Mouse (Mus musculus): ENCODE data around the gene Ubr3.
"Not testable (repeated sequence)": the region's sequence is repeated elsewhere in the genome, so short reads cannot be mapped to it uniquely, and the experiment has no call there.

Ubr3 gene

DNA sequence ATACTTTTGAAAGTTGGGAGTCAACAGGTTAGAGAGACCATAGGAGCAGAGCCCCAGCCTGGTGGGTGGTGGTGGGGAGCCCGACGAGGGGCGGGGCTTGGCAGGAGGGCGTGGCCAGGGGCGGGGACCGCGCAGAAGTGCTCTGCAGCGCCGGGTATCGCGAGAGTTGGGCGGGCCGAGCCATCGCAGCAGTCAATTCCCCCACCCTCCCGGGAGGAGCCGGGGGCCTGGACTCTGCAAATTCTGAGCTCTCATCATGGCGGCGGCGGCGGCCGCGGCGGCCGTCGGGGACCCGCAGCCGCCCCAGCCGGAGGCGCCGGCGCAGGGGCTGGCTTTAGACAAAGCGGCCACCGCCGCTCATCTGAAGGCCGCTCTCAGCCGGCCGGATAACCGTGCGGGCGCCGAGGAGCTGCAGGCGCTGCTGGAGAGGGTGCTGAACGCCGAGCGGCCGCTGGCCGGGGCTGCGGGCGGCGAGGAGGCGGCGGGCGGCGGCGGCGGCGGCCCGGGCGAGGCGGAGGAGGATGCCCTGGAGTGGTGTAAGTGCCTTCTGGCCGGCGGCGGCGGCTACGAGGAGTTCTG is at the start of gene Ubr3:
TSS of gene Ubr3 (plus strand) at position 208 of the 579 bp plus-strand sequence.
- peak; percentile 99 for DNase-seq

DNA sequence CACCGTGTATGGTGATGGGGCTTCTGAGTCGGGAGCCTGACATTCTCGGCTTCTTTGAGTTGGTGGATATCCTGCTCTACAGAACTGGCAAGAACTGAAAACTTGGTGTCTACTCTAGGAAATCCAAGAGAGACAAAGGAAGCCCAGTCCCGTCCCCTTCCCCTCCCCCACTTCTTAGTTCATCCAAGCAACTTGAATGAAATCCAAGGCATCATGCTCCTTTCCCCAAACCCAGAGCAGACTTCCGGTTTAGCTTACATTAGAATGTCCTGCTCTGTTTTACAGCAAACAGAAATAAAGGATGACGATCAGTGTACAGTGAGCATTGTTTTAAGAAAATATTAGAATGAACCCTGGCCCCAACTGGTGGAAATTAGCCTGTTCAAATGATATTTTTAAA is 47.8 kb upstream of the Ubr3 start:
- peak; percentile 30 to 40 for DNase-seq

DNA sequence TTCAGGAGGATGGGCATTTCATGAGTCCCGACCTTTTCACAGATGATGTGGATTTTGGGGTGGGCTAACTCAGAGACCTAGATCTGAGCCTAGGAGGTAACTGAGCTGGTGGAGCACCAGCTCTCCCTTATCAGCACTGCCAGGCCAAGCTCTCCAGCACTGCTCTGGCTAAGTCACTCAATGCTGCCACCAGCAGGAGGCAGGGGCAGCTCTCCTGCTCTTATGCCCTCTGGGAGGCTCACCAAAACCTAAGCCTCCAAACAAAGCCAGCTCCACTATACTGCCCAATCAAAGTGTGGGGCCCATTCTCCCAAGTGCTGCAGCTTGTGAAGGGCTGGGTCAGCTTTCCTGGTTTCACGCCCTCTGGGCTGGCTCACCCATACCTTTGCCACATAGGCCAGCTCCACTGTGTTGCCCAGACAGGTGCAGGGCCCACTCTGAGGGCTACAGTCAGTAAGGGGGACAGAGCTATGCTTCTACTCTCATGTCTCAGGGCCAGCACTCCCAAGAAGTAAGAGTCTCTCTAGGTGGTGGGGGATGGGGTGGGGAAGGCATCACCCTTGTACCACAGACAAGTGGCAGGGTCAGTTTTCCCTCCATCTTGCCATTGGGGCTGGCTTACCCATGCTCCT is 45.5 kb upstream of the Ubr3 start:
- DNase-seq, result no peak

DNA sequence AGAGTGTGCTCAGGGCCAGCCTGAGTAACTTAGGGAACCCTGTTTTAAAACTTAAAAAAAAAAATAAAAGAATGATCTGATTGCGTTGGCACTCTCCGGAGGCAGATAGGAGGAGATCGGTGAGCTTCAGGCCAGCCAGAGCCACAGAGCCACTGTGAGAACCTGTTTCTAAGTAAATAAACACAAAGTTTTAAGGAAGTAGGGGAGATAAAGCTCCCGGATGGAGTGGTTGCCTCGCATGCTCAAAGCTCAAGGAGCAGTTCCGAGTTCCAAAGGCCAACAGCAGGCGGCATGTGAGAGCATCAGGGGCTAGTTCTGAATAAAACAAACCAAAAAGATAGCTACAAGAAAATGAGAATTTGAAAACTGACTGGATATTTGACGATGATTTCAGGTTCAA is 40.7 kb upstream of the Ubr3 start:
- peak in 1 of 2 experiments; percentile 12 for DNase-seq

DNA sequence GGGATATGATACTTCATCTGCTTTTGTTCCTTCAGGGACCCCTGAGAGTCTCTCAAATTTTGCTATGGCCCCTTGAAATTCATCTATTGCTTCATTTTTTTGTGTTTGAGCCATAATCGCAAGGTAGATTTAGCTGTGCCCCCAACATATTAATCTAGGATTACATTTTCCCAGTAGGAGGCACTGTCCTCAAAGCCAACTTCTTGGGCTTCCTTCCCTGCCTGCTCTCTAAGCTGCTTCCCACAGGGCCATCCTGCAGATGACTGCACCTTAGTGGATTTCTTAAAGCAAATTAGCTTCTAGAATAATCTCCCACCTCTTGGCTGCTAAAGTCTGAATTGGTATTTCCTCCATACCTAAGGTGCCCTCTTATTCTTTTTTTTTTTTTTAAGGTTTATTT is 39.2 kb upstream of the Ubr3 start:
- no peak for DNase-seq

DNA sequence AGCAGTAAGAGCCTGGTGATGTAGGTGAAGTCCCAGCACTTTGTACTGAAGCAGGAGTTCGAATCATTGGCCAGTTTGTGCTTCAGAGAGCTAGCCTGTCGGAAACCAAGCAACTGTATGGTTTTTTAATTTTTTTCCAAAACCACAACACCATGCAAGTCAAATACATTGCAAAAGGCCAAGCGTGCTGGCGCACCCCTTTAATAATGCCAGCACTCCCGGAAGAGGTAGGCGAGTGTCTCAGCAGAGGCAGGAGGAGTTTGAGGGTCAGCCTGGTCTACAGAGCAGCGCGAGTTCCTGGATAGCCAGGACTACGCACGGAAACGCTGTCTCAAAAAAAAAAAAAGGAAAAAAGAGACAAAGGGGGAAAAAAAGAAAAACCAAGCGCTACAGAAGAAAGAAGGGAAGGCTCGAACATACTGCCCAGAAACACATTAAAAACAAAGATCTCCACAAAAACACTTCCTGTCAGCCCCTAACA is 36.0 kb upstream of the Ubr3 start:
- DNase-seq, result peak; percentile 20 to 54

DNA sequence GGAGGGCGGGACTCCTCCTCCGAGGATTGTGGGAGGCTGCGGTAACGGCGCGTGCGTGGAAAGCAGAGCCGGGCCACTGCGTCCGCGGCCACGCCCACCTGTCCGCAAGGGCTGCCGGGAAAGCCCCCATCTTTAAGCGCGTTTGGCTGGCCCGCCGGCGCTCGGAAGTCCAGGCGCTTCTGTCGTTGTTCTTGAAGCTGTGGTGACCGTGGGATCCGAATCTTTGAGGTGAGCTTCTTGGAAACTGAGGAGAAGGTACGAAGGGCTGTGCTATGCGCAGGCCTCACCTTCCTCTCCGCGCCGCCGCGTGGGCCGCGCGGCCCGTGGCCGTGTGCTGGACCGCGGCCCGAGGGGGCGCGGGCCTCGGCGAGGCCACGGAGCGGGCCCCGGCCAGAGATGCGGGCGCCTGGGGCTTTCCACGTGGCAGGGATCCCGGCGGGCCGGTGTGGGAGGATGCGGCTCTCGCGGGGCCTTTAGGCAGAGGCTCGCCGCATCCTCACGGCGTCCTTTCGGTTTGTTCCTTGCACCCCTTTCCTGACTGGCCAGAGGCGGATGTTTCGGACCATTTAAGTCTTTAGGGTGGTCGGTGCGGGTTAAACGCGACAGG is 35.5 kb upstream of the Ubr3 start, which contains the start of gene Ssb:
TSS of gene Ssb (plus strand) at position 78 of the 607 bp plus-strand sequence.
- peak; percentile 97 for DNase-seq

DNA sequence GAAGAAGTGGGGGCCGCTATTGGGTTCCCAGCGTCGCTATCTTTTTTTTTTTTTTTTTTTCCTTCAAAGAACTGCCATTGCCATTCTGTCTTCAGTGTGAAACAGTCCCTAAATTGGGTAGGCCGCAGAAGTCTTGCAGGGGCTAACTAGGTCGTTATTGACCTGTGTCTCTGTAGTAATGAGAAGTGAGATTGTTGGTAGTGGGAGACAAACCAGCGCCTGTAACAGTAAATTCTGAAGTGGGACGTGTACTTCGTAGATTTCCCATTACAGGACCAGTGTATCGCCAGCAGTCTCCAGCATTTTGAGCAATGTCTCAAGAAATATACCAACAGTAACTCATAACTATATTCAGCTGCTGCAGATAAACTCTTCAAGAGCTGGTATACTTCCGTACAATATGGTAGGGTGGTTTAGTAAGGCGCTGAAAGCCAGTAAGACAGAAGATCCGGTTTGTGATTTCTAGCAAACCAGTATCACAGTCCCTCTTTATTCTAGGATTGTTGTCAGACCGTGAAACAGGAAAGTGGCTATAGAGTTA is 34.9 kb upstream of the Ubr3 start:
- DNase-seq, result no peak

DNA sequence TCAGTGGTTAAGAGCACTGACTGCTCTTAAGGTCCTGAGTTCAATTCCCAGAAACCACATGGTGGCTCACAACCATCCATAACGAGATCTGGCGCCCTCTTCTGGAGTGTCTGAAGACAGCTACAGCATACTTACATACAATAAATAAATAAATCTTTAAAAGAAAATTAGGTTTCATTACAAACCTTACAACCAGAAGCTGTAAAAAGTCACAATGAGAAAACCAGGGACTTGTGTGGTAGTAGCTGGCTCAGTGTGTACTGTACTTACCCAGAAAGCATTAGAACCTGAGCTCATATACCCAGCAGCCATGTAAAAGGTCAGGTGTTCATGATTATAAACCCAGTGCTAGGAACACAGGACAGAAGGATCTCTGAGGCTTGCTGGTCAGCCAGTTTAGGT is 13.1 kb upstream of the Ubr3 start:
- DNase-seq, result no peak

DNA sequence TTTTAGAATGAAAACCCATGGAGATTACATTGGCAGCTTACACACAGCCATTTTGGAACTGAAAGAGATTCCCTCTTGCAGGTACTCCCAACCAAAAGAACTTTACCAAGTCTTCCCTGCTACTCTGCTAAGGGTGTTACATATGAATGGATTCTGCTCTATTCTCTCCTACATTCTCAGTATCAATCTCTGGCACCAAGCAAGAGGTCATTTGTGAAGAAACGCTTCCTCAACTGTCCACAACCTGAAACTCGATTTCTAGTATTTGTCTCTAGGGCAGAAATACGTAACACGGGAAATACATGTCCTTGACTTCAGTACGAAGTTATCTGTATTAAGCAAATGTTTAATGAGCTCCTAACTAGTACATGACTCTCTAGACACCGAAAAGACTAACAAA is 12.5 kb upstream of the Ubr3 start:
- DNase-seq, result no peak

DNA sequence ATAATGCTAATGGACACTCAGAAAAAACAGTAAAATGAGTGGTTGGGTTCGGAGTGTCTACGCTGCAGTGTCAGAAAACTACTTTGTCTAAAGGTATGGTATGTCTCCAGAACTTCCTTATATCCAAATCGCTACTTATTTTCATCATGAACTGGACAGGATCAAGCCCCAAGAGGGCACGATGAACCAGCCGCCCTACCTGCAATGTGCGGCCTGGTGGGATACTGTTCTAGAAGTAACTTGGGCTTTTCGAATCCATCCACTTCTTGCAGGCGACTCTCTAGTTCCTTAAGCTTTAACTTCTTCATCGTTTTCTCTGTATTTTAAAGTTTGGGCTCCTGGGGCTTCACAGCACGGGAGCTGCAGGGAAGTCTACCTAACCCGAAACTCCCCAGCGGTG is 12.0 kb upstream of the Ubr3 start:
- no peak for DNase-seq

DNA sequence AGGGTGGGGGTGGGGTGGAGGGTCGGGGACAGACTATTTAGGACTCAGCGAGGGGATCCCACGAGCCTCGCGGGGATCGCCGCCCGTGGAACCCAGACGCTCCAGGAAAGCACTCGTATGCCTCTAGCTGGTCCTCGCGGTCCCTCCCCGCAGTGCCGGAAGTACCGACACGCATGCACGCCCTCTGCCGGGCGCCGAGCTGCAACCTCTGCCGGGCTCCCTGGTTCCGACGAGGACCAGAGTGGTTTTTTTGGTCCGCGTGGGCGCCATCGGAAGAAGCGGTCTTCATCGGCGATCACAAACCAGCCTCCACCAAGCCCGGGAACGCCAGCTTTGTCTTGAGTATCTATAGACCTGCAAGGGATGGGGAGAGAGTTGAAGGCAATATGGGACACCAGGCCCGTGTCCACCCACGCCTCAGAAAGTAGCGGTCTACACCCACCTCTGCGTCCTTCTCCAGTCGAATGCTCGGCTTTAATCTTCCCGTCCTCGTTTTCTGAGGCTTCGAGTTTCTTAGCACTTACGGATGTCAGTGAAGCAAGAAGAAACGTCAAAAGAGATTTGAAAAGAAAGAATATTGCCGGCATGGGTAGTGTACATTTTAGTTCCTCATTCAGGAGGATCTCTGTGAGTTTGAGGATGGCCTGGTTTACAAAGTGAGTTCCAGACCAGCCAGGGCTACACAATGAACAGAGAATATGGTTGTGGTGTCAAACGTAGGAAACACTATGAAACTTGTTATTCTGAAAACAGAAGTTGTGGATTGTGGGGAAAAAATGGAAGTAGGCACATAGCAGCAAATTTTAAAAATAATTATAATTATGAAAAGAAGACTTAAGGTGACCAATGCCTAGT is 11.4 kb upstream of the Ubr3 start, which contains the start of gene Mettl5:
TSS of gene Mettl5 (minus strand) at position 165 of the 855 bp plus-strand sequence.
- peak; percentile 91 to 93 for DNase-seq

DNA sequence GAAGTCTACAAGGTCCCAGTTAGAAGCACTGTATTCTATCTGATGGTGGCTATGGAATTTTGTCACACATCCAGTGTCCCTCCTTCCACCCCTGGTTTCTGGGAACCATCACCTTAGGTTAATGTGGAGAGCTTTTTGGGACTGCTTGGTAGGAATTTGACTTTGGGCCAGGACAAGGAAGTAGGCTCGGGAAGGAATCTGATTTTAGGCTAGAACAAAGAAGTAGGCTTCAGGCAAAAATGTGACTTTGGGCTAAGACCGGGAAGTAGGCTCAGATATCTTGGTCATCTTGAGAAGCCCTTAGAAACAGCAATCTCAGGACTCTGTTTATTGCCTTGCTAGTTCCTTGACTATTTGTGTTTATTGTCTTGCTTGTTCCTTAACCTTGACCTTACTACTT is 8.1 kb upstream of the Ubr3 start:
- no peak for DNase-seq

DNA sequence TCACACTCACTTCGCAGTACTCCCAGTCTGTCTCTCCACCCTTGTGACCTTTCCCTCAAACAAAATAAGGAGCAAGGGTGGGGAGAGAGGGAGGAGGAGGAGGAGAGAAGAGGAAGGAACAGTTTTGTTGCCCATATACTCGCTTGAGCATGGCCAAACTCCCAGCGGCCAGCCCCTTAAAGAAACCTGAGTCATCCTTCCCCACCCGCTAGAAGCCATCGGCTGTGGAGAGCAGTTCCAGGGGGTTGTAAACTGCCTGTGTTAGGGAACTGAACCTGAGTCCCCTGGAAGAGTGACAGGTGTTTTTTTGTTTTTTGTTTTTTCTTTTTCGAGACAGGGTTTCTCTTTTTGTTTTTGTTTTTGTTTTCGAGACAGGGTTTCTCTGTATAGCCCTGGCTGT is 6.2 kb upstream of the Ubr3 start:
- no peak for DNase-seq

DNA sequence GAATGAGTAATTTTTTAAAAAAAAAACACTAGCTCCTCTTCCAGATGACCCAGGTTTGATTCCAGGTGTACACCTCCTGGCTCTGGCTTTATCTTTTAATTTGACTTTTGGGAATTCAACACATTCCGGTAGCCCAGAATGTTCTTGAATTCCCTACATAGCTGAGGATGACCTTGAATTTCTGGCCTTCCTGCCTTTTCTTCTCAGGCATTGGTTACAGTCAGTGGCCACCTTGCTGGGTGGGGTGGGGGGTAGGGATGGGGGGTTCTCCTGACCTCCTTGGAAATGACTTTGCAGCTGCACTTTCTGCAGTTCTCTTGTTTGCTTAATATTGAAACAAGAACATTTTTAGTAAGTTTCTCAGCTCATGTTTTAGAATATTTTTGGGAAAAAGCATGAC is 3.9 kb upstream of the Ubr3 start:
- DNase-seq, result no peak

DNA sequence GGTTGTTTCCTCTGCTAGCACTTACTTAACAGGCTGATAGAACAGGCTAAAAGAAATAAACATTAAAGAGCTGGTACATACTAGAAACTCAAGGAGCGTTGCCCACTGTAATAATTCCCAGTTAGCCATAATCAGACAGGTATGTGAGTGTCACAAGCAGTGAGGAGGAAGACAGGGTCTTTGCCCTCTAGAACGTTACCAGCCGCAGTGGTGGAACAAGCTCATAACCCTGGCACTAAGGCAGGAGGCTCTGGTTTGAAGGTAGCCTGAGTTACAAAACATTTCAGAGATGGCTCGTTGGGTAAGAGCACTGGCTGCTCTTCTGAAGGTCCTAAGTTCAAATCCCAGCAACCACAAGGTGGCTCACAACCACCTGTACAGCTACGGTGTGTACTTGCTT is 3.2 kb upstream of the Ubr3 start:
- DNase-seq, result no peak

DNA sequence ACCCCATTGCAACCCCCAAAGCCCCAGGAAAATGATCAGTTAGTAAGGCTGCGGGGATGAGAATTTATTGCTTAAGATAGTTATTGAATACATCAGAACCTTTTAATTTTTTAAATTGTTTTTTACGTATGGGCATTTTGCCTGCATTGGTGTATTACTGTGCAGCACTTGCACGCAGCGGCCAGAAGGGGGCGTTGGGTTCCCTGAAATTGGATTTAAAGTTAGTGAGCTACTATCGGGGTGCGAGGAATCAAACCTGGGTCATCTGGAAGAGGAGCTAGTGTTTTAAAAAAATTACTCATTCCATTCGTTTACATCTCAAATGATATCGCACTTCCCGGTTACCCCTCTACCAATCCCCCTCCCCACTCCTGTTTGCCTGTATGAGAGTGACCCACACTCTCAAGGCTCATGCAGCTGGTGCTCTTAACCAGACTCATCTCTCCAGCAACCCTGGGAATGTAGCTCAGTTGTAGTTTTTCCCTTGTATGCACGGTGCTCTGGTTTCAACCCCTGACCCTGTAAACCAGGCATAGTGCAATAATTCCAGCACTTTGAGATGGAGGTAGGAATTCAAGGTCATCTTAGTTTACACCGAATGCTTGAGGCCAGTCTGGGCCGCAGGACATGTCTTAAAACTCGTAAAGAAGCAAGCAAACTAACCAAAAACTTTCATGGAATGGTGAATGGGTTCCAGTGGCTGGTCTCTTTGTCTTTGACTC is 1.4 kb upstream of the Ubr3 start:
- DNase-seq, result peak in 1 of 2 experiments; percentile 10

DNA sequence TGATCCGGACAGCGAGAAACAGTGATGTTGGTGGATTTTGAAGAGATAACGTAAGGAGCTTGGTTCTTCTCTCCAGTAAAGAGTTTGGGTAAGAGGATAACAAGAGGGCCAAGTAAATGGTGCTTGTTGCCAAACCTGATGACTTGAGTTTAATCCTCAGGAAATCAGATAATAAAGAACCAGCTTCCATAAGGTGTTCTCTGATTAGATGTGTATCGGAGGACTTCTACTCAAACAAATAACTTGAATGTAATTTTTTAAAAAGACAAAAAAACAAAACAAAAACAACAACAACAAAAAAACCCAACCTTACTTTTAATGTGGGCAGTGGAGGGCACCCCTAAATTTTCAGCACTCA is 843 bp upstream of the Ubr3 start:
- no peak for DNase-seq

DNA sequence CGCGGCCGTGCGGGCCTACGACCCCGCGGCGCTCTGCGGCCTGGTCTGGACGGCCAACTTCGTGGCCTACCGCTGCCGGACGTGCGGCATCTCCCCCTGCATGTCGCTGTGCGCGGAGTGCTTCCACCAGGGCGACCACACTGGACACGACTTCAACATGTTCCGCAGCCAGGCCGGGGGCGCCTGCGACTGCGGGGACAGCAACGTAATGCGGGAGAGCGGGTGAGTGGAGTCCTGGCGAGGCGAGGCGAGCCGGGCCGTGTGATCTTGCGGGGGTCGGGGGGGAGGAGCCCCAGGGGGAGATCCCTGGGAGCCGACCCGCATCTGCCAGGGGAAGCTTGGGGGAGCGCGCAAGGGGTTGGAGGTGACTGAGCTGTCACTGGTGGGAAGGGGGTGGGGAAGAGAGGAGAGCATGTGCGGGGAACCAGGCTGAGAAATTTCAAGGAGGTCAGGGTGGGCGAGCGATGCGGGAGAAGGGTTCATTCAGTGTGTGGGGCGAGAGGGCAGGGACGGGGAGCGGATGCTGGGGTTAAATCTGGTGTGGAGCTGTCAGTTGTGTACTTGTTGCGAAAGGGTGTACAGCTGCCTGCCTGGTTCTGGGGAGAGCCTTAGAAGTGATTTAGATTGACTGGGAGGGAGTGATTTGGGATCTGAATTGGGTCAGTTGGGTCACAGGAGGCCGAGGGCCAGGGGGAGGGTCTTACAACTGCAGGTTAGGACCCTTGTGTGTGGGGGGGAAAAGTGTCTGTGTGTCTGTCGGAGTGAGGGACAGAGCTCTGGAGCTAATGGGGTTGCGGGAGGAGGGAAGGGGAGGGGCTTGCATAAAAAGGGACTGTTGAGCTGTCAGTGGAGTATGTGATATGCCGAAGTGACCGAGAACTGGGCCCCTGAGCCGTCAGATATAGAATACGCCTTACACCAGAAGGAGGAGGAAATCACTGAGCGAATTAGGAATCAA is 851 bp downstream of the Ubr3 start:
- peak; percentile 65 to 74 for DNase-seq

DNA sequence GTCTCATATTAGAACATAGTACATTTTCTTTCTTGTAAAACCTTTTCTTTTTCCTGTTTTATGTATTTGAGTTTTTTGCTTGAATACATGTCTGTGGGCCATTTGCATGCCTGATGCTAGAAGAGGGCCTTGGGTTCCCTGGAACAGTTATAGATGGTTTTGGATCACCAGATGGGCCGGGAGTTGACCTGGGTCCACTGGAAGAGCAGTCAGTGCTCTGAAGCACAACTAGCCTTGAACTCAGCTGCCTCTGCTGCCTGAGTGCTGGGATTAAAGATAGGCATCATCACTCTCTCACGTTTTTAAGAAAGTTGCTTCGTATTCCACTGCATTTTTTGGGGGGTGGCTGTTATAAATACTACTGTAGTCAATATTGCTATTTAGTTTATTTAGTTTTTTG is 6.5 kb downstream of the Ubr3 start:
- DNase-seq, result no peak

DNA sequence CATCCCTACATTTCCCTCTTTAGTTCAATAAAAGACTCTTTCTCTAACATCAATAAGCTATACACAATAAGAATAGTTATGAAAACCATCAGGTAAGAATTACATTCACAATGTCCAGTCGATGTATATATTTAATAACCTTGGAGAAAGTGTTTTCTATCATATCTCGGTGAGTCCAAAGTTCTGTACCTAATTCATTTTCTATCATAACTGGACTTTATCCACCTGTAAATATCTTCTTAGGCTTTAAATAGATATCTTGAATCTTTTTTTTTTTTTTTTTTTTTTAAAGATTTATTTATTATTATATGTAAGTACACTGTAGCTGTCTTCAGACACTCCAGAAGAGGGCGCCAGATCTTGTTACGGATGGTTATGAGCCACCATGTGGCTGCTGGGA is 10.3 kb downstream of the Ubr3 start:
- DNase-seq, result not testable (repeated sequence)

All from kidney, postnatal 25 days (tissue).